Mouse (Mus musculus) CH12.LX (cell line): ENCODE measurements at regions not wholly inside any gene's neighbourhood (a gene's known extent, or its start where the extent isn't known, plus 50 kb on each side); places are given as distances from the start of the nearest gene placed in this dataset.

Experiments used
- DNase-seq: peaks from one replicate; pipeline ENCODE4 v3.0.0-alpha.2; 2013; ENCODE audit errors: extremely low read depth
- H3K27ac ChIP-seq: 2 replicates; pipeline ENCODE4 v1.5.1; 2012; ENCODE audit warnings: low read depth, mild to moderate bottlenecking, control low read depth, moderate library complexity; ENCODE audit not compliant: insufficient read depth
- H3K27me3 ChIP-seq: replicated peaks from 2 replicates; pipeline ENCODE3; 2012; ENCODE audit warnings: inconsistent platforms
- H3K36me3 ChIP-seq, 2 experiments: replicated peaks in 1 of 2; 2 replicates each; pipeline versions ENCODE3 to v1.6.1; 2012; ENCODE audit warnings: inconsistent platforms in 1 of 2, low read length in 1 of 2, mild to moderate bottlenecking in 1 of 2, mixed read lengths in 1 of 2, moderate library complexity in 1 of 2; ENCODE audit not compliant: control insufficient read depth in 1 of 2, insufficient read depth in 1 of 2
- H3K4me1 ChIP-seq, 2 experiments: 2 replicates each; pipeline ENCODE4 v1.6.1; 2012; ENCODE audit warnings: inconsistent platforms in 1 of 2, moderate library complexity in 1 of 2; ENCODE audit not compliant: insufficient read depth in 2 of 2, control insufficient read depth in 1 of 2
- H3K4me2 ChIP-seq: 2 replicates; pipeline ENCODE4 v1.6.1; 2012; ENCODE audit warnings: low read depth, mild to moderate bottlenecking, control low read depth; ENCODE audit not compliant: poor library complexity, insufficient read depth, severe bottlenecking
- H3K4me3 ChIP-seq, 3 experiments: fragments of 150-350 bp in 1 of 3; sonication (generic) in 1 of 3; replicated peaks in 1 of 3; 2 replicates each; pipeline versions ENCODE3 to v1.5.1; 2011 to 2012; ENCODE audit warnings: low read depth in 2 of 3, low read length in 2 of 3, mild to moderate bottlenecking in 2 of 3, moderate library complexity in 2 of 3, control low read depth in 1 of 3, improper control_type of control experiment in 1 of 3, inconsistent platforms in 1 of 3, mixed read lengths in 1 of 3; ENCODE audit not compliant: poor library complexity in 1 of 3
- H3K79me2 ChIP-seq: replicated peaks from 2 replicates; pipeline ENCODE4 v1.6.1; 2012; ENCODE audit warnings: mild to moderate bottlenecking, moderate library complexity; ENCODE audit not compliant: control insufficient read depth, poor library complexity, insufficient read depth, severe bottlenecking; ENCODE audit errors: extremely low read depth
- H3K9ac ChIP-seq: 2 replicates; pipeline ENCODE4 v1.6.1; 2012; ENCODE audit warnings: low read depth, mild to moderate bottlenecking, control low read depth, moderate library complexity; ENCODE audit not compliant: insufficient read depth
- H3K9me3 ChIP-seq: replicated peaks from 2 replicates; pipeline ENCODE3; 2012; ENCODE audit warnings: low read length, inconsistent platforms, mixed read lengths
- ELF1 ChIP-seq: IDR thresholded peaks from 2 replicates; pipeline ENCODE4 v1.6.1; 2014; ENCODE audit warnings: low read depth, mild to moderate bottlenecking, inconsistent platforms, low read length, improper control_type of control experiment
- HCFC1 ChIP-seq: IDR thresholded peaks from 2 replicates; pipeline ENCODE4 v1.6.1; 2012; ENCODE audit warnings: low read depth, mild to moderate bottlenecking, inconsistent platforms, low read length, improper control_type of control experiment
- IRF4 ChIP-seq: IDR thresholded peaks from 2 replicates; pipeline ENCODE4 v1.6.1; 2014; ENCODE audit warnings: low read depth, mild to moderate bottlenecking, inconsistent platforms, low read length, improper control_type of control experiment
- KAT2A ChIP-seq: IDR thresholded peaks from 2 replicates; pipeline ENCODE4 v1.6.1; 2012; ENCODE audit warnings: low read length, improper control_type of control experiment, inconsistent platforms; ENCODE audit not compliant: insufficient replicate concordance
- MAFK ChIP-seq: IDR thresholded peaks from 2 replicates; pipeline ENCODE4 v1.6.1; 2011; ENCODE audit warnings: low read length, improper control_type of control experiment; ENCODE audit not compliant: insufficient replicate concordance
- MEF2A ChIP-seq: IDR thresholded peaks from 2 replicates; pipeline ENCODE4 v1.6.1; 2014; ENCODE audit warnings: low read depth, mild to moderate bottlenecking, inconsistent platforms, low read length, improper control_type of control experiment, borderline replicate concordance
- NELFE ChIP-seq: IDR thresholded peaks from 2 replicates; pipeline ENCODE4 v1.6.1; 2011; ENCODE audit warnings: low read depth, low read length, improper control_type of control experiment
- POLR2A ChIP-seq: IDR thresholded peaks from 2 replicates; pipeline ENCODE4 v1.6.1; 2011; ENCODE audit warnings: low read depth, mild to moderate bottlenecking, improper control_type of control experiment, low read length
- ZMIZ1 ChIP-seq: IDR thresholded peaks from 2 replicates; pipeline ENCODE4 v1.6.1; 2012; ENCODE audit warnings: low read depth, mild to moderate bottlenecking, inconsistent platforms, low read length, improper control_type of control experiment
- dilution Hi-C: fragments of 300-500 bp; cut with MboI; formaldehyde crosslinking; loops from 2 replicates; pipeline ENCODE4 v1.14.3; 2020; ENCODE audit warnings: low sequenced_read_pairs; ENCODE audit not compliant: extremely low pct_unique_long_range_greater_than_20kb, extremely low pct_ligation_motif_present
- in situ Hi-C: fragments of 300-500 bp; cut with MboI; formaldehyde crosslinking; loops from 3 replicates; pipeline ENCODE4 v1.14.3; 2019; ENCODE audit warnings: low sequenced_read_pairs, low pct_ligation_motif_present, low pct_unique_long_range_greater_than_20kb, mixed read lengths

- H3K79me2 ChIP-seq = no peaks in the 10 kb centered on the region
- no peak overlapping the region for H3K27ac ChIP-seq
- TF ChIP-seq NELFE (no peak), KAT2A (no peak), MAFK (no peak), MEF2A (no peak), IRF4 (no peak), ZMIZ1 (no peak), POLR2A (no peak)
- TF ChIP-seq, all 38 proteins: peak for 0
- dilution Hi-C loops = no loop called here
- in situ Hi-C loops = no loop called here
- DNase-seq = no peak
- peaks cover 0 to 13% of the 10 kb centered on the region in 2 experiments; a peak in 2 of 4 replicates for H3K4me1 ChIP-seq
- H3K9ac ChIP-seq = no peak overlapping the region
- H3K4me3 ChIP-seq = no peak overlapping the region
- H3K9me3 ChIP-seq = no peaks in the 10 kb centered on the region
- H3K36me3 ChIP-seq = no peaks in the 10 kb centered on the region
- H3K4me2 ChIP-seq = no peak overlapping the region
- no peaks in the 10 kb centered on the region for H3K27me3 ChIP-seq
Observed at GRCm38 (mm10) chr12:12842247-12842957, 99.3 kb downstream of the Mycn start.

GRCm38 (mm10) chr12:12841385-12842238 is 100.1 kb downstream of the Mycn start:
- no peaks in the 10 kb centered on the region for H3K9me3 ChIP-seq
- DNase-seq = no peak
- dilution Hi-C loops (no loop called here), in situ Hi-C loops (no loop called here)
- no peak overlapping the region for H3K4me3 ChIP-seq
- H3K4me2 ChIP-seq = no peak overlapping the region
- no peaks in the 10 kb centered on the region for H3K27me3 ChIP-seq
- H3K36me3 ChIP-seq = no peaks in the 10 kb centered on the region
- no peak overlapping the region for H3K27ac ChIP-seq
- H3K9ac ChIP-seq = no peak overlapping the region
- H3K79me2 ChIP-seq = no peaks in the 10 kb centered on the region
- TF ChIP-seq ELF1 = no peak
- peaks cover 0 to 5% of the 10 kb centered on the region in 2 experiments; a peak in 2 of 4 replicates for H3K4me1 ChIP-seq

DNA sequence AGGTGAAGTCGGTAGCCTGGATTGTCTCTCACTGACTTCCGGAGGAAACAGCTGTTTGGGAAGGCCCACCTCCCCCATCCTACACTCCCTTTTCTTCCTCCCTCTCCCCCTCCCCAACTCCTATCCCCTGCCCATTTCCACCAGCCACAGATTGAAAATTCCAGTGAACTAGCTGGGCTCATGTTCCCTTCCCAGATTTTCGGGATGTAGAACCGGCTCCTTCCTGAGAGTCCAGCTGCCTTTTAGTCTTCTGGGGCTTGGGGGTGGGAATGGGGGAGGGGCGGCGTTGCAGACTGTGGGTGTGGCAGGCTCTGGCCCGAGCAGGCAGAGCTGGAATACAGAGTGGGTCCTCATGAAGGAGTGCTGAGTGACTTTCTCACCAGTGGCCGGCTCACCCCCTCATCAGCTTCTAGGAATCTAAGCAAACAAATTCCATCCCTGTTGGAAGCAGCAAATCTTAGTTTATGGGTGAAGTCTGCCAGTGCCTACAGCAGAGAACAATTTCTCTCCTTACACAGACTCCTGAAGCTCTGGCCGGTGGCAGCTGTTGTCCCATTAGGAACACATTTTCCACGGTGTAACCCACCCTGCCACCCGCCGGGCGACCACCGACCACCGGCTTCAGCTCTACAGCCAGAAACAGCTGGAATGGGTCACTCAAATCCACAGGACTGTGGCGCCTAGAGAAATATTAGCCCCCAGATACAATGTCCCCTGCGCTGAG is 100.9 kb downstream of the Mycn start:
- in situ Hi-C loops (no loop called here), dilution Hi-C loops (no loop called here)
- TF ChIP-seq NELFE = no peak
- no peak for TF ChIP-seq HCFC1
- Histone ChIP-seq H3K9ac (no peak overlapping the region), H3K27me3 (no peaks in the 10 kb centered on the region), H3K79me2 (no peaks in the 10 kb centered on the region), H3K4me3 (no peak overlapping the region), H3K4me2 (no peak overlapping the region), H3K4me1 (no peaks in the 10 kb centered on the region), H3K36me3 (no peaks in the 10 kb centered on the region), H3K27ac (no peak overlapping the region), H3K9me3 (no peaks in the 10 kb centered on the region)
- DNase-seq = no peak
